Mouse (Mus musculus) forebrain, embryonic 14.5 days (tissue): Measurements from ENCODE around the gene Ubash3b. TPM values are rescaled to one million over a fixed set of nuclear protein-coding genes. Genes with fewer than 3 reads are reported as not detected.

ENCODE experiments used
- ATAC-seq: fragments of 200-750 bp; cut with Nextera tagmentation; 2 replicates; pipeline ENCODE4 v1.8.0; 2017; ENCODE audit warnings: mild to moderate bottlenecking, moderate library complexity
- DNase-seq: peaks from one replicate; pipeline ENCODE4 v3.0.0-alpha.2; 2015; ENCODE audit warnings: low spot score
- H3K27ac ChIP-seq: fragments of 300-500 bp; sonication (generic); 2 replicates; pipeline ENCODE4 v1.5.1; 2014; ENCODE audit warnings: low read depth, mild to moderate bottlenecking, control low read depth, low read length, moderate library complexity
- H3K27me3 ChIP-seq: fragments of 300-500 bp; sonication (generic); replicated peaks from 2 replicates; pipeline ENCODE4 v1.6.1; 2014; ENCODE audit warnings: low read length, control low read depth, mixed read lengths; ENCODE audit not compliant: control insufficient read depth, insufficient read depth
- H3K36me3 ChIP-seq: fragments of 300-500 bp; sonication (generic); 2 replicates; pipeline ENCODE4 v1.6.1; 2014; ENCODE audit warnings: low read length, control low read depth; ENCODE audit not compliant: control insufficient read depth, insufficient read depth
- H3K4me1 ChIP-seq: fragments of 300-500 bp; sonication (generic); 2 replicates; pipeline ENCODE4 v1.6.1; 2014; ENCODE audit warnings: antibody characterized with exemption, low read length, control low read depth; ENCODE audit not compliant: control insufficient read depth, insufficient read depth
- H3K4me2 ChIP-seq: fragments of 300-500 bp; sonication (generic); 2 replicates; pipeline ENCODE4 v1.6.1; 2014; ENCODE audit warnings: mild to moderate bottlenecking, control low read depth, low read length
- H3K4me3 ChIP-seq: fragments of 300-500 bp; sonication (generic); 2 replicates; pipeline ENCODE4 v1.5.1; 2014; ENCODE audit warnings: low read depth, low read length, control low read depth
- H3K9ac ChIP-seq: fragments of 300-500 bp; sonication (generic); 2 replicates; pipeline ENCODE4 v1.6.1; 2014; ENCODE audit warnings: mild to moderate bottlenecking, low read length, control low read depth, moderate library complexity
- H3K9me3 ChIP-seq: fragments of 300-500 bp; sonication (generic); replicated peaks from 2 replicates; pipeline ENCODE4 v1.6.1; 2016; ENCODE audit warnings: low read length, control low read depth, mixed read lengths; ENCODE audit not compliant: control insufficient read depth
- WGBS: fragments of 180-500 bp; shearing (Covaris S2); extraction: QIAGEN DNeasy Blood & Tissue Kit; methylation state at CpG from one replicate; pipeline ENCODE4 v1.1.7; 2014; 5-methylcytosine and 5-hydroxymethylcytosine counted together
- polyA plus RNA-seq: library from polyadenylated mRNA; unstranded; fragments of >200 nt; fragmentation: Nextera tagmentation; extraction: Ambion mirVana; gene quantifications from 2 replicates; pipeline ENCODE4 v1.2.1, GENCODE M21; 2014

Gene Ubash3b
- polyA plus RNA-seq, 1 experiment from 2014 or later, result 13.8 TPM

- H3K9ac ChIP-seq, result no peak overlapping the region
- ATAC-seq, result no peak
- 93% methylated on average over 7 of the region's 7 CpGs for WGBS
- H3K36me3 ChIP-seq, result no peaks in the 10 kb centered on the region
- H3K27ac ChIP-seq, result no peak overlapping the region
- H3K4me1 ChIP-seq, result peaks cover 5% of the 10 kb centered on the region; the same call in 1 of the 2 replicates
- no peaks in the 10 kb centered on the region for H3K9me3 ChIP-seq
- H3K4me3 ChIP-seq, result no peak overlapping the region
- no peak for DNase-seq
- H3K27me3 ChIP-seq, result no peaks in the 10 kb centered on the region
- no peak overlapping the region for H3K4me2 ChIP-seq
Observed at GRCm38 (mm10) chr9:41049282-41049681, 112.2 kb downstream of the Ubash3b start.

- 85% methylated on average over 3 of the region's 3 CpGs for WGBS
Observed at GRCm38 (mm10) chr9:41048820-41049219, 112.7 kb downstream of the Ubash3b start.

GRCm38 (mm10) chr9:41048216-41048615, 113.3 kb downstream of the Ubash3b start:
- Histone ChIP-seq H3K9me3 (no peaks in the 10 kb centered on the region), H3K4me1 (peaks cover 5% of the 10 kb centered on the region; the same call in 1 of the 2 replicates), H3K4me2 (no peak overlapping the region), H3K9ac (no peak overlapping the region), H3K27ac (no peak overlapping the region), H3K4me3 (no peak overlapping the region), H3K36me3 (no peaks in the 10 kb centered on the region), H3K27me3 (no peaks in the 10 kb centered on the region)
- DNase-seq, result no peak
- no peak for ATAC-seq
- 98% methylated on average over 7 of the region's 7 CpGs for WGBS

More at GRCm38 (mm10) chr9:41048820-41049219, 112.7 kb downstream of the Ubash3b start:
- H3K27ac ChIP-seq, result no peak overlapping the region
- H3K4me3 ChIP-seq, result no peak overlapping the region
- no peak overlapping the region for H3K9ac ChIP-seq
- H3K36me3 ChIP-seq, result no peaks in the 10 kb centered on the region
- no peaks in the 10 kb centered on the region for H3K9me3 ChIP-seq
- ATAC-seq (no peak), DNase-seq (no peak)
- H3K4me2 ChIP-seq, result no peak overlapping the region
- H3K27me3 ChIP-seq, result no peaks in the 10 kb centered on the region
- peaks cover 5% of the 10 kb centered on the region; the same call in 1 of the 2 replicates for H3K4me1 ChIP-seq

- no peak overlapping the region for H3K27ac ChIP-seq
- 97% methylated on average over 2 of the region's 2 CpGs for WGBS
- ATAC-seq (no peak), DNase-seq (no peak)
- no peaks in the 10 kb centered on the region for H3K36me3 ChIP-seq
- H3K27me3 ChIP-seq, result no peaks in the 10 kb centered on the region
- H3K4me1 ChIP-seq, result peaks cover 5% of the 10 kb centered on the region; the same call in 1 of the 2 replicates
- H3K4me3 ChIP-seq, result no peak overlapping the region
- H3K9me3 ChIP-seq, result no peaks in the 10 kb centered on the region
- H3K9ac ChIP-seq, result no peak overlapping the region
- H3K4me2 ChIP-seq, result no peak overlapping the region
Observed at GRCm38 (mm10) chr9:41047654-41048053, 113.8 kb downstream of the Ubash3b start.

GRCm38 (mm10) chr9:41044626-41045025, 116.9 kb downstream of the Ubash3b start:
- no peak overlapping the region for H3K4me3 ChIP-seq
- H3K9ac ChIP-seq, result no peak overlapping the region
- H3K4me1 ChIP-seq, result no peaks in the 10 kb centered on the region
- ATAC-seq (peak; percentile 57; the same call in 1 of the 2 replicates), DNase-seq (peak; percentile 86)
- no peak overlapping the region for H3K4me2 ChIP-seq
- WGBS, result 15% methylated on average over 3 of the region's 3 CpGs
- H3K27ac ChIP-seq, result no peak overlapping the region
- no peaks in the 10 kb centered on the region for H3K27me3 ChIP-seq
- H3K9me3 ChIP-seq, result no peaks in the 10 kb centered on the region
- no peaks in the 10 kb centered on the region for H3K36me3 ChIP-seq

GRCm38 (mm10) chr9:41043641-41044040, 117.9 kb downstream of the Ubash3b start:
- DNase-seq (no peak), ATAC-seq (no peak)
- 89% methylated on average over 5 of the region's 5 CpGs for whole genome bisulfite sequencing
- no peak overlapping the region for H3K4me3 ChIP-seq
- H3K27me3 ChIP-seq, result no peaks in the 10 kb centered on the region
- no peaks in the 10 kb centered on the region for H3K36me3 ChIP-seq
- no peak overlapping the region for H3K27ac ChIP-seq
- no peaks in the 10 kb centered on the region for H3K4me1 ChIP-seq
- no peaks in the 10 kb centered on the region for H3K9me3 ChIP-seq
- H3K9ac ChIP-seq, result no peak overlapping the region
- H3K4me2 ChIP-seq, result no peak overlapping the region

- ATAC-seq, result no peak
Observed at GRCm38 (mm10) chr9:41041404-41041803, 120.1 kb downstream of the Ubash3b start.

GRCm38 (mm10) chr9:41038150-41038664, 123.3 kb downstream of the Ubash3b start:
- DNase-seq (no peak), ATAC-seq (no peak)
- 58% methylated on average over 9 of the region's 9 CpGs for WGBS
- Histone ChIP-seq H3K4me1 (no peaks in the 10 kb centered on the region), H3K4me2 (no peak overlapping the region), H3K27ac (0 out of 2 replicates have a peak overlapping the region, but pooled peaks have one; percentile 14), H3K36me3 (0 out of 2 replicates have a peak, but pooled peaks cover 2% of the 10 kb centered on the region), H3K9me3 (no peaks in the 10 kb centered on the region), H3K27me3 (no peaks in the 10 kb centered on the region), H3K9ac (no peak overlapping the region), H3K4me3 (no peak overlapping the region)

More at GRCm38 (mm10) chr9:41041404-41041803, 120.1 kb downstream of the Ubash3b start:
- DNase-seq, result no peak
- no peak overlapping the region for H3K27ac ChIP-seq
- H3K27me3 ChIP-seq, result no peaks in the 10 kb centered on the region
- no peak overlapping the region for H3K4me2 ChIP-seq
- 0 out of 2 replicates have a peak, but pooled peaks cover 1% of the 10 kb centered on the region for H3K36me3 ChIP-seq
- H3K9ac ChIP-seq, result no peak overlapping the region
- no peak overlapping the region for H3K4me3 ChIP-seq
- WGBS, result 86% methylated on average over 3 of the region's 3 CpGs
- no peaks in the 10 kb centered on the region for H3K9me3 ChIP-seq
- H3K4me1 ChIP-seq, result no peaks in the 10 kb centered on the region
